Mouse (Mus musculus): ENCODE measurements around the gene Olfr43. TPM values are rescaled to one million over a fixed set of nuclear protein-coding genes. Genes with fewer than 3 reads are reported as not detected.

Gene Olfr43
- total RNA-seq (2022) = not detected

DNA sequence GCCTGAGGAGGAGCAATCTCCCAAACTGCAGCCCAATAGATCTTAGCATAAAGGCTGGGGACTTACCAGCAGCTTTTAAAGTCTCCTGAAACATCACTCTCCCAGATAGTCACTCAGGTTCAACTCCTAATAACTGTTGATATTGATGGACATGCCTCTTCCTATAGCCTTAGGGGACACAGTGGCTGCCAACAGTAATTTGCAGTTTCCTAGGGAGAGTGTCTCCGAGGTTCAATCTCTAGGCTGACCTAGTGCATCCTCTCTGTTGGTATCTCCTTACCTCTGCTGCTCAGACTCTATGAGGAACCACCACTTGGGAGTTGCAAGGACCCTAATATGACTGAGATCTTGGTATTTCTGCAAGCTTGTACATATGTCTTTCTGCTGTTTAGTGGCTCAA lies at the start of gene Olfr43:
Olfr43 (minus strand) TSS at position 101 of the 400 bp plus-strand sequence.
- DNase-seq (ENCODE audit: low spot score in 2 of 2) = no peak

DNA sequence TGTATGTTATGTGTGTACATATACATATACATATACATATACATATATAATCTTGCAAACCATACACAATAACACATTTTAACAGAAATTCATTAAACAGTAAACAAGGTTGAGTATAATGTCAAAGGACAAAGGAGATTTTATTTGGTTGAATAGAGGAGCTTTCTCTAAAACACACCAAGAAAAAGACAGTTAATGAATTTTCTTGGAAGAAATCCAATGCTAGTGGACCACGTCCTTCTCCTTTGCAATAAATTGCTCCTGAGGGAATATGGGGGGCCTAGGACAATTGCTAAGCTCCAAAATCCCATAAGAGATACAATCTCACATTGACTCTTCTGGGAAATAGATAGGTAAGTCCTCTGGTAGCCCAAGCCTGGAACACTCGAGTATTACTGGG lies 48.3 kb upstream of the Olfr43 start, which contains the start of gene Olfr406:
Olfr406 (plus strand) TSS at position 301 of the 400 bp plus-strand sequence.
- DNase-seq (ENCODE audit: low spot score in 2 of 2) = no peak

DNA sequence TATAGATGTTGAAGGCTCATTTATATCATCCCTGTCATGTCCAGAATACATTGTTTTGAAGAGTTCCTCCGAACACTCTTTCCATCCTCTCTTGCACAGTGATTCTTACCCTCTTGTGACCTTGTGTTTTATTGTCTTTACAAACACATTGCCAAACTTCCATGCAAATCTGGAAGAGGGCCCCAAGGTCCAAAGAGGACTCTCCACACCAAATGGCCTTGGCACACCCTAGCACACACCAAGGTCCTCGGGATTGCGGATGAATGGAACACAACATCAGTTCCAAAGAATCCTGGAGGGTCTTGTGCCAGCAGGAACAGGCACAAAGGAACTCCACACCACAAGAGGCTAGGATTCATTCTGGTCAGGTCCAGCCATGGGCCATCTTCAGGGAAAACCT lies 30.0 kb upstream of the Olfr43 start:
- DNase-seq (ENCODE audit: low spot score in 2 of 2) = no peak

DNA sequence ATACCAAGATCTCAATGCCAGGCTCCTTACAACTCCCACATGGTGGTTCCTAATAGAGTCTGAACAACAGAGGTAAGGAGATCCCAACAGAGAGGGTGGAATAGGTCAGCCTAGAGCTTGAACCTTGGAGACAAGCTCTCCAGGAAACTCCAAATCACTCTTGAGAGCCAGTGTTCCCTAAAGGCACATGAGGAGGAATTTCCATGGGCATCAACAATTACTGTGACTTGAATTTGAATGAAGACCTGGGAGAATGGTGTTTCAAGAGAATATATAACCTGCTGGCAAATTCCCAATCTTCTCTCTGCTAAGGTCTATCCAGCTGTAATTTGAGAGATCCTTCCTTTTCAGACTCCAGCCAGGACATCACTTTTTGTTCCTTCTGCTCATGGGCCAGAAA lies 25.2 kb downstream of the Olfr43 start, which contains the start of gene Olfr403:
Olfr403 (plus strand) TSS at position 301 of the 400 bp plus-strand sequence.
- no peak for DNase-seq (ENCODE audit: low spot score in 2 of 2)

DNA sequence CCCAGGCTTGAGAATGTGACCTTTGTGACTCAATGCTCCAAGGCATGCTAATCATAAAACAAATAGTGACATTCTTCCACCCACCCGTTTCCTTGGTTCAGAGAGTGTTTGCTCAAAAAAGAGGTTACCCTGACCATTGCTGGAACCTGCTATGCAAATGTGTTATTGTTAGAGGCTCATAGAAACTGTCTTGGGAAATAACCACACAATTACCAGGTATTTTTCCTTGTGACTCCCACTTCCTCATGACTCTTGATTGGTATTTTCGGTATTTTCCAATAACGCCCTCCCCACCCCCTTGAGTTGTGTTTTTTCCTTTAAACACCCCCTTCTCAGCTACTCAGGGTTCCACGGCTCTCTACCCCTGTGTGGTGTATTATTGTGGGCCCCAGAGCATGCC lies 27.4 kb downstream of the Olfr43 start:
- no peak for DNase-seq (ENCODE audit: low spot score in 2 of 2)

DNA sequence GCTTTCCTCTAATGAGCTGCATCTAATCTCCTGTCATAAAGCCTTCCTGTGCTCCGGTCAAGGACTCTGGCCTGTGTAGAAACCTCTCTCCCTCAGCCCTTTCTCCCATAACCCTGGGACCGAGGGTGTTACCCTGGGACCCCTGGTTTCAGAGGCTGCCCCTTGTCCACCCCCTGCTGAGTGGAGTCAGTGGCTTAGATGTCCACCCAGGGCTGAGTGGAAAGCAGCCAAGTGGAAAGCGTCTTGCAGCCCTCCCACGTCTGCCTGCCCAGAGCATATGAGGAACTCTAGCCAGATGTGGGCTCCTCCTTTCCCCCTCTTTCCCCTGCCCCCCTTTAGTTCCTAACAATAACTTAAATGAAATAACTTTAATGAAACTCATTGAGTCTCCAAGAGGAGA lies 28.0 kb downstream of the Olfr43 start:
- DNase-seq (ENCODE audit: low spot score in 2 of 2) = no peak

DNA sequence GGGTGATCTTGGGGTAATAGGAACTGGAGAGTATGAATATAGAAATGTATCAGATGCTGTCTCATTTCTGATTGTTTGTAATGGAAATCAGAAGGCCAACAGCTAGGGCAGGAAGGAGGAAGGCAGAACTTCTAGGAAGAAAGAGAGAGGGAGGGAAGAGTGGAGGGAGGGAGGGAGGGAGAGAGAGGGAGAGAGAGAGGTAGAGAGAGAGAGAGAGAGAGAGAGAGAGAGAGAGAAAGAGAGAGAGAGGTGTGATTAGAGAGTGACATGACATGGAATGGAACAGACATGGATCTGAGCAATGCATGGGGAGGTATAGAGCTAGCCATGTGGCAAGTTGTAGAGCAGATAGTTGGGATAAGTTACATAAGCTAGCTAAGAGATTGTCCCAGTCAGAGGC lies 42.4 kb downstream of the Olfr43 start:
- no peak for DNase-seq (ENCODE audit: low spot score in 2 of 2)

Other genes with a start within 250 kb of the Olfr43 start
- not detected for gene Olfr398, start 221.0 kb downstream of the Olfr43 start, total RNA-seq (2022)
- gene Olfr139, start 154.8 kb downstream of the Olfr43 start, total RNA-seq (2022) = not detected
- not detected for gene Olfr399, start 154.8 kb downstream of the Olfr43 start, total RNA-seq (2022)
- not detected for gene Zfp616, start 141.4 kb downstream of the Olfr43 start, total RNA-seq (2022)
- gene Olfr401, start 97.7 kb downstream of the Olfr43 start, total RNA-seq (2022) = not detected
- gene Olfr402, start 57.9 kb downstream of the Olfr43 start, total RNA-seq (2022) = not detected
- gene Olfr403, start 25.1 kb downstream of the Olfr43 start, total RNA-seq (2022) = not detected
- gene Olfr406, start 48.4 kb upstream of the Olfr43 start, total RNA-seq (2022) = not detected
- gene Olfr59, start 72.4 kb upstream of the Olfr43 start, total RNA-seq (2022) = not detected
- not detected for gene Olfr410, start 126.7 kb upstream of the Olfr43 start, total RNA-seq (2022)
- not detected for gene Olfr411, start 141.3 kb upstream of the Olfr43 start, total RNA-seq (2022)
- not detected for gene Olfr412, start 150.7 kb upstream of the Olfr43 start, total RNA-seq (2022)

Data from gastrocnemius, adult 8-10 months (tissue).